Mouse (Mus musculus): Measurements from ENCODE around the gene Tmem38a. TPM values are rescaled to one million over a fixed set of nuclear protein-coding genes. Genes with fewer than 3 reads are reported as not detected.
A peak's percentile ranks its signal among the peaks of the same experiment; 100 is the strongest.

The Tmem38a gene
- 21.1 and 21.5 TPM in 2 replicates for polyA plus RNA-seq (2014; fragmentation: Nextera tagmentation; extraction: Ambion mirVana)

DNA sequence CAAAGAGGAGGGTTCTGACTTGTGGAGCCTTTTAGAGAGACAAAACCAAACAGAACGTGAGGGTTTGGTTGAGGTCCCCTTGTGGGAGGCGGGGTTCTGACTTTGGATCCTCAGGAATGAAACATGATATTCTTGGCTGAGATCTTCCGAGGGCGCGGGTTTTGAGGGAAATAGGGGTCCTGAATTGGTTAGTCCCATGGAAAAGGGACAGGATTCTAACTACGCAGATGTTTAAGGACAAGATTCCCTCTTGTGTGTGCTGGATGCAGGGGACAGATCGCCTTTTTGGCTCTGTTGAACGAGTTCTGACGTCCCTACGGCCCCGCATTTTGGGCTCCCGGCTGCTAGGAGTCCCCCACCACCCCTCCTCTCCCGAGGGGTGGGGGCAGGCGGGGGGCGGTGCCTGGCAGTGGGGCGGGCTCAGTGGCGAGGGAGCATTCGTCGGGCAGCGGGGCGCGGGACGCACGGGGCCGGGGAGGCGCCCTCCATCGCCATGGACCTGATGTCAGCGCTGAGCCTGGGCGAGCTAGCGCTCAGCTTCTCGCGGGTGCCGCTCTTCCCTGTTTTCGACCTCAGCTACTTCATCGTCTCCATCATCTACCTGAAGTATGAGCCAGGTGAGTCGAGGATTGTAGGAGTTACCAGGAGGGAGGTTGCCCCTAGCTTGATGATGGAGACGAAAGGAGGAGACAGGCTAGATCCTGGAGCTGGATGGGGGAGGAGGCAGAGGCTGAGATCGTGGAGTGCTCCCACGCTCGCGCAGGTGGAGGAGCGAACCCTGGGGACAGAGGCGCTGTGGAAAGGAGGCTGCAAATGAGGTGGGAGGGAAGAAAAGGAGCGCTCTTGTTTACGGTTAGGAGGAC lies at the start of gene Tmem38a:
Gene Tmem38a (plus strand): TSS at position 445 of the 863 bp plus-strand sequence.
- 1% methylated on average over 43 of the region's 45 CpGs for WGBS
- H3K27me3 ChIP-seq (ENCODE audit: control insufficient read depth, insufficient read depth, low read length) = no peaks in the 10 kb centered on the region
- peak within 1 kb of the TSS; percentile 84 for H3K27ac ChIP-seq (replicated peaks; ENCODE audit: low read depth, low read length)
- DNase-seq (peak; percentile 73), ATAC-seq (ENCODE audit: low FRiP score, low TSS enrichment) (peak; percentile 49)
- H3K9ac ChIP-seq (replicated peaks; ENCODE audit: low read length) = peak within 1 kb of the TSS; percentile 61
- H3K4me2 ChIP-seq (ENCODE audit: low read length) = peak within 1 kb of the TSS; percentile 97
- H3K9me3 ChIP-seq (ENCODE audit: control insufficient read depth, low read length) = no peaks in the 10 kb centered on the region
- peaks cover 22% of the 10 kb centered on the region for H3K36me3 ChIP-seq (ENCODE audit: control insufficient read depth, insufficient read depth, low read length)
- peaks cover 18% of the 10 kb centered on the region for H3K4me1 ChIP-seq (ENCODE audit: control insufficient read depth, insufficient read depth, low read length)
- H3K4me3 ChIP-seq (replicated peaks; ENCODE audit: low read depth, low read length) = peak within 1 kb of the TSS; percentile 71

DNA sequence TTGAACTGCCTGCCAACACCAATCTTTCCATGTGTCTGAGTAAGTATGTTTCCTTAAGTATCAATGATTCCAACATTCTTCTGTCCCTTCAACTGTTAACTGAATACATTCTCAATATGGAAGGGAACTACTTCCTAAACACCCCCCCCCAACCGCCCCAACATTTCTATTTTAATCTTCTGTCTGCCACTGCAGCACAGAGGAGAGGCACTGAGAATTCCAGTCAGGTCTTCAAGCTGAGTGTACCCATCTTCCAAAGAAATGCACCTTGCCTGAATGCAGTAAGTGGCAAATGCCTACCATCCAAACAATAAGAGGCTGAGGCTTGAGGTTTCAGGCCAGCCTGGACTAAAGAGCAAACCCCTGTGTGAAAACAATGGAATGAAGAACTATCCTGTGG lies 39.8 kb upstream of the Tmem38a start:
- H3K27me3 ChIP-seq (ENCODE audit: control insufficient read depth, insufficient read depth, low read length) = no peaks in the 10 kb centered on the region
- WGBS = 92% methylated on average over 1 of the region's 1 CpGs

DNA sequence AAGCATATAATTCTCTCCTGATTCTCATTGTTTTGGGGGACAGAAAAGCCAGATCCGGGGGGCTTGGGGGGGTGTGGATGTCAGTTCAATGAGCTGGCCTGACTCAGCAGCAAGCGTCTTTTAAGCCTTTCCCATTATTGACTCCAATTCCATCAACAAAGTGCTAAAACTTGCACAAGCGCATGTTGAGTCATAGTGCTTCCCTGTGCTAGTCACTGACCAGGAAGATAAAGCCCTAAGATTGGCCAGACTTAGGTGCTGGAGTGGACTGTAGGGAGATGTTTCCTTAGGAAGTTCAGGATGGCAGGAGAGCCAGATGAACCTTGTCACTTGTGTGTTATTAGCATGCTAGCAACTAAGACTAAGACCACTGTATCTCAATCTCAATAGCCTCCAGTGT lies 37.0 kb upstream of the Tmem38a start:
- Histone ChIP-seq H3K4me2 (ENCODE audit: low read length) (no peak overlapping the region), H3K27ac (replicated peaks; ENCODE audit: low read depth, low read length) (no peak overlapping the region), H3K27me3 (ENCODE audit: control insufficient read depth, insufficient read depth, low read length) (no peaks in the 10 kb centered on the region), H3K4me3 (replicated peaks; ENCODE audit: low read depth, low read length) (no peak overlapping the region), H3K9me3 (ENCODE audit: control insufficient read depth, low read length) (no peaks in the 10 kb centered on the region), H3K4me1 (ENCODE audit: control insufficient read depth, insufficient read depth, low read length) (no peaks in the 10 kb centered on the region), H3K36me3 (ENCODE audit: control insufficient read depth, insufficient read depth, low read length) (no peaks in the 10 kb centered on the region), H3K9ac (replicated peaks; ENCODE audit: low read length) (no peak overlapping the region)
- DNase-seq (no peak), ATAC-seq (ENCODE audit: low FRiP score, low TSS enrichment) (no peak)
- 96% methylated on average over 3 of the region's 3 CpGs for WGBS

More for the DNA sequence above, 39.8 kb upstream of the Tmem38a start:
- Histone ChIP-seq H3K9ac (replicated peaks; ENCODE audit: low read length) (no peak overlapping the region), H3K27ac (replicated peaks; ENCODE audit: low read depth, low read length) (no peak overlapping the region), H3K9me3 (ENCODE audit: control insufficient read depth, low read length) (no peaks in the 10 kb centered on the region), H3K36me3 (ENCODE audit: control insufficient read depth, insufficient read depth, low read length) (no peaks in the 10 kb centered on the region), H3K4me3 (replicated peaks; ENCODE audit: low read depth, low read length) (no peak overlapping the region), H3K4me2 (ENCODE audit: low read length) (no peak overlapping the region), H3K4me1 (ENCODE audit: control insufficient read depth, insufficient read depth, low read length) (no peaks in the 10 kb centered on the region)
- ATAC-seq (ENCODE audit: low FRiP score, low TSS enrichment) (no peak), DNase-seq (no peak)

DNA sequence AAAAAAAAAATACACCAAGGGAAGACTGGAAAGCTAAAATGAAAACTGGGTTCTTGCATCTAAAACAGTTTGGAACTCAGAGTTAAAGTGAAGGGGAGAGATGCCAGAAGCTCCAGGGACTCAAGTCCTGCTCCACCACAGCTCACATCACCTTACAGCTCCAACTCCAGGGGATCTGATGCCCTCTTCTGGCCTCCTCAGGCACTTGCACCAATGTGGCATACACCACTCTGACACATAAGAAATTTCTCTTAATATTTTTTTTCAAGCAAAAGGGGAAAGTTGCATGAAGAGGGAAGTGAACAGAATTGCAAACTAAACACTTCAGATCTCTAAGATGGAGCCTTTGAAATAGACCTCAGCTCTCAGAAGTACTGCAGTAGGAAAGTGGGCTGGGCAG lies 32.6 kb upstream of the Tmem38a start:
- Histone ChIP-seq H3K27me3 (ENCODE audit: control insufficient read depth, insufficient read depth, low read length) (no peaks in the 10 kb centered on the region), H3K9me3 (ENCODE audit: control insufficient read depth, low read length) (no peaks in the 10 kb centered on the region), H3K4me1 (ENCODE audit: control insufficient read depth, insufficient read depth, low read length) (no peaks in the 10 kb centered on the region), H3K36me3 (ENCODE audit: control insufficient read depth, insufficient read depth, low read length) (peaks cover 8% of the 10 kb centered on the region), H3K9ac (replicated peaks; ENCODE audit: low read length) (no peak overlapping the region), H3K27ac (replicated peaks; ENCODE audit: low read depth, low read length) (no peak overlapping the region), H3K4me3 (replicated peaks; ENCODE audit: low read depth, low read length) (no peak overlapping the region), H3K4me2 (ENCODE audit: low read length) (no peak overlapping the region)
- ATAC-seq (ENCODE audit: low FRiP score, low TSS enrichment) (no peak), DNase-seq (no peak)

GRCm38 (mm10) chr8:72547122-72547801 lies 24.6 kb upstream of the Tmem38a start:
- Histone ChIP-seq H3K36me3 (ENCODE audit: control insufficient read depth, insufficient read depth, low read length) (peaks cover 13% of the 10 kb centered on the region), H3K27me3 (ENCODE audit: control insufficient read depth, insufficient read depth, low read length) (no peaks in the 10 kb centered on the region), H3K4me2 (ENCODE audit: low read length) (peak overlapping the region; percentile 98), H3K9me3 (ENCODE audit: control insufficient read depth, low read length) (no peaks in the 10 kb centered on the region), H3K4me1 (ENCODE audit: control insufficient read depth, insufficient read depth, low read length) (peaks cover 24% of the 10 kb centered on the region), H3K9ac (replicated peaks; ENCODE audit: low read length) (peak overlapping the region; percentile 95), H3K4me3 (replicated peaks; ENCODE audit: low read depth, low read length) (peak overlapping the region; percentile 96), H3K27ac (replicated peaks; ENCODE audit: low read depth, low read length) (peak overlapping the region; percentile 89)
- DNase-seq = no peak
- WGBS = 3% methylated on average over 27 of the region's 27 CpGs
- ATAC-seq (ENCODE audit: low FRiP score, low TSS enrichment) = no peak; the same call in 1 of the 2 replicates

DNA sequence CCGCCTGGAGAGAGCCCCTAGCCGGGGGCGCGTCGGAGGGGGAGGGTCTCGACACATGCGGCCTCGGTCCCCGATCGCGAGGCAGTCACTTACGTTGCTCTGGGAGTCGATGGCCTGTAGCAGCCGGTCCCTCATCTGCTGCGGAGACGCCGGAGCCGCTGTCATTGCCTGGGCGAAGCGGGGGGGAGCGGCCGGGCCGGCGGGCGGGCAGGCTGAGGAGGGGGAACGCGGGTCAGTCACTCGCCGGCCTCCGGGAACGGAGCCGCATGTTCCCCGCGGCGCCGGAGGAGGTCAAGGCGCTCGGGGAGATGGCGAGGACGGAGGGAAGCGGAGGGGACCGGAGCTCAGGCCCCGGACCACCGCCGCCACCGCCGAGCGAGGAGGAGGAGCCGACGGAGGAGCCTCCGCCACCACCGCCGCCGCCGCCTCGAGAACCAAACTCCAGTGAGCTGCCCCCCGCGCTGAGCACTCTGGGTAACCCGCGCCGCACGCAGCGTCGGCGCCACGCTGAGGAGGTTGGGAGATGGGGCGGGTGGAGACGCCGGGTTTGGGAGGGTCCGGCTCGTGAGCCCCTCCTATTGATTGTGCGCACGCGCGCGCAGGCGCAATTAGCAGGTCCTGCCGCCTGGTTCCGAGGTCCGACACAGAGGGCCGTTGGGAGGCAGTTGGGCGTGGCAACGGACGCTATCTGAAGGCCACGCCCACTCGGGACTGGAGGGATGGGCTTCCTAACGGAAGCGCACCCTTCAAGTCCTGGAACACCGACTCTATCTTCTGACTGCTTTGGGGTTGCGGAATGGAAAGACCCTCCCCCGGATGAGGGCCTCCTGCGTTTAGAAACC lies 23.8 kb upstream of the Tmem38a start, which contains the start of gene Med26:
Gene Med26 (minus strand): TSS at position 469 of the 842 bp plus-strand sequence.
- Histone ChIP-seq H3K27me3 (ENCODE audit: control insufficient read depth, insufficient read depth, low read length) (no peaks in the 10 kb centered on the region), H3K4me2 (ENCODE audit: low read length) (peak within 1 kb of the TSS; percentile 98), H3K9ac (replicated peaks; ENCODE audit: low read length) (peak within 1 kb of the TSS; percentile 95), H3K4me3 (replicated peaks; ENCODE audit: low read depth, low read length) (peak within 1 kb of the TSS; percentile 96), H3K36me3 (ENCODE audit: control insufficient read depth, insufficient read depth, low read length) (peaks cover 13% of the 10 kb centered on the region), H3K9me3 (ENCODE audit: control insufficient read depth, low read length) (no peaks in the 10 kb centered on the region), H3K4me1 (ENCODE audit: control insufficient read depth, insufficient read depth, low read length) (peaks cover 24% of the 10 kb centered on the region), H3K27ac (replicated peaks; ENCODE audit: low read depth, low read length) (peak within 1 kb of the TSS; percentile 89)
- DNase-seq = peak; percentile 99
- under 1% methylated on average over 90 of the region's 92 CpGs for WGBS
- peak; percentile 97 for ATAC-seq (ENCODE audit: low FRiP score, low TSS enrichment)

- no peak for DNase-seq
- ATAC-seq (ENCODE audit: low FRiP score, low TSS enrichment) = no peak
- H3K27me3 ChIP-seq (ENCODE audit: control insufficient read depth, insufficient read depth, low read length) = no peaks in the 10 kb centered on the region
- under 1% methylated on average over 45 of the region's 45 CpGs for WGBS
- H3K9me3 ChIP-seq (ENCODE audit: control insufficient read depth, low read length) = no peaks in the 10 kb centered on the region
- H3K9ac ChIP-seq (replicated peaks; ENCODE audit: low read length) = peak overlapping the region; percentile 82
- peak overlapping the region; percentile 98 for H3K4me2 ChIP-seq (ENCODE audit: low read length)
- H3K4me1 ChIP-seq (ENCODE audit: control insufficient read depth, insufficient read depth, low read length) = peaks cover 24% of the 10 kb centered on the region
- H3K4me3 ChIP-seq (replicated peaks; ENCODE audit: low read depth, low read length) = peak overlapping the region; percentile 96
- H3K27ac ChIP-seq (replicated peaks; ENCODE audit: low read depth, low read length) = peak overlapping the region; percentile 89
- peaks cover 10% of the 10 kb centered on the region for H3K36me3 ChIP-seq (ENCODE audit: control insufficient read depth, insufficient read depth, low read length)
Measured at GRCm38 (mm10) chr8:72548644-72549313, 23.1 kb upstream of the Tmem38a start.

All from midbrain, embryonic 14.5 days (tissue).